Mouse (Mus musculus): ENCODE measurements at regions not wholly inside any gene's neighbourhood (a gene's known extent, or its start where the extent isn't known, plus 50 kb on each side); places are given as distances from the start of the nearest gene placed in this dataset.

DNA sequence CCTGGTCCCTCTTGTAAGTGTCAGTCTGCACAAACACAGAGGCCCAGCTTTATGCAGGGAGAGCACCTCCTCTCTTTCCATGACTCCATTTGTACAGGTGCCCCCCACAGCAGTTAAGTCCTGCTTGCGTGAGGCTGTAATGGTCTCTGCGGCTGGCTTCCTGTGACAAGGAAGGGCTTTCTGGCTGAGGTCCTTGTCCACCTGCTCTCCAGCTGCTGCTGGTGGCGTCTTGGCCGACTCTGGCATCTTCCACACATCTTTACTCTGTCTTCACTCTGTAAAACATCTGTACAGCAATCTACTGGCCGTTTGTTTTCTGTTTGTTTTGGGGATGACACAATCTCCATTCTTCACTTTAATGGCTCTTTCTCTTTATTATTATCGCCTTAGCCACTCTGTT lies 60.8 kb downstream of the Rpusd4 start:
- H3K9me3 ChIP-seq (ENCODE audit: low read depth, low read length) = no peaks in the 10 kb centered on the region
- H3K4me2 ChIP-seq = no peak overlapping the region
- H3K36me3 ChIP-seq (ENCODE audit: insufficient read depth) = no peaks in the 10 kb centered on the region
- peak; percentile 44; the same call in 1 of the 2 replicates for ATAC-seq (ENCODE audit: insufficient read depth)
- H3K4me3 ChIP-seq (ENCODE audit: low read depth, low read length) = no peak overlapping the region
- DNase-seq = peak; percentile 74
- WGBS = 18% methylated on average over 6 of the region's 6 CpGs
- no peak overlapping the region for H3K27ac ChIP-seq (ENCODE audit: low read depth)
- H3K9ac ChIP-seq = no peak overlapping the region
- H3K4me1 ChIP-seq (ENCODE audit: insufficient read depth) = peaks cover 45% of the 10 kb centered on the region
- no peak for TF ChIP-seq CTCF (IDR thresholded peaks at IDR 0.05; ENCODE audit: low read depth)
- peaks cover 13% of the 10 kb centered on the region; the same call in 1 of the 2 replicates for H3K27me3 ChIP-seq (ENCODE audit: insufficient read depth, low read length)

DNA sequence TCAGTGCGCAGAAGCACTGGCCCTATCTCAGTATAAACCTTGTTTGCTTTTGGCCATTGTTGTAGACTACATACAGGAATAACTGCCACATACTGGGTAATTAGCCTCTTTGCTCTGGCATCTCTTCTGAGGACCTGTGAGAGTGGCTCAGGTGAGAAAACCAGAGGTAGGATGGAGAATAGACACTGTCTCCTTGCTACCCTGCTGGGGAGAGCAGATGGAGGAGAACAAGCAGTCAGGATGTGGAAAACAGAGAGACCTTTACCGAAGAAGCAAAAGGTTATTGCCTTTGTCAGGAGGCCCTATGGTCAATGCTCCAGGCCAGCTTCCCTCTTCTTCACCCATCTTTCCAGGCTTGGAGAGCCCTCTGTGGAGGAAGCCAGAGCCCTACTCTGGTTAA lies 62.7 kb downstream of the Rpusd4 start:
- Histone ChIP-seq H3K4me3 (ENCODE audit: low read depth, low read length) (no peak overlapping the region), H3K36me3 (ENCODE audit: insufficient read depth) (no peaks in the 10 kb centered on the region), H3K27ac (ENCODE audit: low read depth) (peak overlapping the region; percentile 90), H3K27me3 (ENCODE audit: insufficient read depth, low read length) (peaks cover 13% of the 10 kb centered on the region; the same call in 1 of the 2 replicates), H3K4me1 (ENCODE audit: insufficient read depth) (peaks cover 43% of the 10 kb centered on the region), H3K9ac (no peak overlapping the region), H3K9me3 (ENCODE audit: low read depth, low read length) (no peaks in the 10 kb centered on the region), H3K4me2 (no peak overlapping the region)
- WGBS = 74% methylated on average over 2 of the region's 2 CpGs
- no peak for TF ChIP-seq CTCF (IDR thresholded peaks at IDR 0.05; ENCODE audit: low read depth)
- ATAC-seq (ENCODE audit: insufficient read depth) (no peak), DNase-seq (no peak)

- peak overlapping the region; percentile 90 for H3K27ac ChIP-seq (ENCODE audit: low read depth)
- no peak overlapping the region for H3K9ac ChIP-seq
- peaks cover 48% of the 10 kb centered on the region for H3K4me1 ChIP-seq (ENCODE audit: insufficient read depth)
- no peak for TF ChIP-seq CTCF (IDR thresholded peaks at IDR 0.05; ENCODE audit: low read depth)
- no peak overlapping the region for H3K4me2 ChIP-seq
- H3K36me3 ChIP-seq (ENCODE audit: insufficient read depth) = no peaks in the 10 kb centered on the region
- 34% methylated on average over 7 of the region's 7 CpGs for WGBS
- H3K4me3 ChIP-seq (ENCODE audit: low read depth, low read length) = no peak overlapping the region
- DNase-seq (peak; percentile 59), ATAC-seq (ENCODE audit: insufficient read depth) (peak; percentile 7; the same call in 1 of the 2 replicates)
- H3K27me3 ChIP-seq (ENCODE audit: insufficient read depth, low read length) = peaks cover 13% of the 10 kb centered on the region; the same call in 1 of the 2 replicates
- no peaks in the 10 kb centered on the region for H3K9me3 ChIP-seq (ENCODE audit: low read depth, low read length)
Measured at GRCm38 (mm10) chr9:35331241-35331680, 63.6 kb downstream of the Rpusd4 start.

GRCm38 (mm10) chr9:35332688-35333630 lies 65.3 kb downstream of the Rpusd4 start:
- no peak for TF ChIP-seq CTCF (IDR thresholded peaks at IDR 0.05; ENCODE audit: low read depth)

GRCm38 (mm10) chr9:35333631-35334005 lies 66.0 kb downstream of the Rpusd4 start:
- no peak for DNase-seq
- no peak for TF ChIP-seq CTCF (IDR thresholded peaks at IDR 0.05; ENCODE audit: low read depth)
- H3K9me3 ChIP-seq (ENCODE audit: low read depth, low read length) = no peaks in the 10 kb centered on the region
- peaks cover 47% of the 10 kb centered on the region for H3K4me1 ChIP-seq (ENCODE audit: insufficient read depth)
- WGBS = 38% methylated on average over 8 of the region's 8 CpGs
- H3K36me3 ChIP-seq (ENCODE audit: insufficient read depth) = no peaks in the 10 kb centered on the region
- H3K4me3 ChIP-seq (ENCODE audit: low read depth, low read length) = no peak overlapping the region
- H3K27me3 ChIP-seq (ENCODE audit: insufficient read depth, low read length) = peaks cover 7% of the 10 kb centered on the region; the same call in 1 of the 2 replicates
- H3K9ac ChIP-seq = no peak overlapping the region
- 0 out of 2 replicates have a peak, but pooled peaks have one; percentile 7 for ATAC-seq (ENCODE audit: insufficient read depth)
- H3K27ac ChIP-seq (ENCODE audit: low read depth) = peak overlapping the region; percentile 90
- H3K4me2 ChIP-seq = no peak overlapping the region

More at GRCm38 (mm10) chr9:35332688-35333630, 65.3 kb downstream of the Rpusd4 start:
- peaks cover 7% of the 10 kb centered on the region; the same call in 1 of the 2 replicates for H3K27me3 ChIP-seq (ENCODE audit: insufficient read depth, low read length)
- peak overlapping the region; percentile 90 for H3K27ac ChIP-seq (ENCODE audit: low read depth)
- no peak overlapping the region; the same call in 1 of the 2 replicates for H3K4me2 ChIP-seq
- 28% methylated on average over 11 of the region's 11 CpGs for WGBS
- DNase-seq (no peak), ATAC-seq (ENCODE audit: insufficient read depth) (no peak)
- no peak overlapping the region for H3K4me3 ChIP-seq (ENCODE audit: low read depth, low read length)
- H3K9ac ChIP-seq = no peak overlapping the region
- peaks cover 48% of the 10 kb centered on the region for H3K4me1 ChIP-seq (ENCODE audit: insufficient read depth)
- H3K36me3 ChIP-seq (ENCODE audit: insufficient read depth) = no peaks in the 10 kb centered on the region
- no peaks in the 10 kb centered on the region for H3K9me3 ChIP-seq (ENCODE audit: low read depth, low read length)

GRCm38 (mm10) chr9:35334536-35334935 lies 66.9 kb downstream of the Rpusd4 start:
- H3K27me3 ChIP-seq (ENCODE audit: insufficient read depth, low read length) = peaks cover 7% of the 10 kb centered on the region; the same call in 1 of the 2 replicates
- WGBS = 54% methylated on average over 5 of the region's 5 CpGs
- no peak for TF ChIP-seq CTCF (IDR thresholded peaks at IDR 0.05; ENCODE audit: low read depth)
- H3K9me3 ChIP-seq (ENCODE audit: low read depth, low read length) = no peaks in the 10 kb centered on the region
- no peak overlapping the region for H3K4me2 ChIP-seq
- H3K27ac ChIP-seq (ENCODE audit: low read depth) = peak overlapping the region; percentile 90
- H3K4me3 ChIP-seq (ENCODE audit: low read depth, low read length) = no peak overlapping the region
- peaks cover 43% of the 10 kb centered on the region for H3K4me1 ChIP-seq (ENCODE audit: insufficient read depth)
- DNase-seq (no peak), ATAC-seq (ENCODE audit: insufficient read depth) (no peak)
- H3K9ac ChIP-seq = no peak overlapping the region
- H3K36me3 ChIP-seq (ENCODE audit: insufficient read depth) = no peaks in the 10 kb centered on the region

GRCm38 (mm10) chr9:35335181-35335580 lies 67.5 kb downstream of the Rpusd4 start:
- H3K36me3 ChIP-seq (ENCODE audit: insufficient read depth) = no peaks in the 10 kb centered on the region
- WGBS = 32% methylated on average over 3 of the region's 3 CpGs
- peaks cover 3% of the 10 kb centered on the region; the same call in 1 of the 2 replicates for H3K27me3 ChIP-seq (ENCODE audit: insufficient read depth, low read length)
- peaks cover 39% of the 10 kb centered on the region for H3K4me1 ChIP-seq (ENCODE audit: insufficient read depth)
- no peak overlapping the region for H3K9ac ChIP-seq
- ATAC-seq (ENCODE audit: insufficient read depth) = peak; percentile 30; the same call in 1 of the 2 replicates
- TF ChIP-seq CTCF (IDR thresholded peaks at IDR 0.05; ENCODE audit: low read depth) = no peak
- H3K4me3 ChIP-seq (ENCODE audit: low read depth, low read length) = no peak overlapping the region
- H3K9me3 ChIP-seq (ENCODE audit: low read depth, low read length) = no peaks in the 10 kb centered on the region
- no peak for DNase-seq
- H3K4me2 ChIP-seq = peak overlapping the region; percentile 31
- peak overlapping the region; percentile 90 for H3K27ac ChIP-seq (ENCODE audit: low read depth)

All from lung, embryonic 14.5 days (tissue).